Mouse (Mus musculus): ENCODE results near the gene Cabp4.
A peak's percentile ranks its signal among the peaks of the same experiment; 100 is the strongest.

DNA sequence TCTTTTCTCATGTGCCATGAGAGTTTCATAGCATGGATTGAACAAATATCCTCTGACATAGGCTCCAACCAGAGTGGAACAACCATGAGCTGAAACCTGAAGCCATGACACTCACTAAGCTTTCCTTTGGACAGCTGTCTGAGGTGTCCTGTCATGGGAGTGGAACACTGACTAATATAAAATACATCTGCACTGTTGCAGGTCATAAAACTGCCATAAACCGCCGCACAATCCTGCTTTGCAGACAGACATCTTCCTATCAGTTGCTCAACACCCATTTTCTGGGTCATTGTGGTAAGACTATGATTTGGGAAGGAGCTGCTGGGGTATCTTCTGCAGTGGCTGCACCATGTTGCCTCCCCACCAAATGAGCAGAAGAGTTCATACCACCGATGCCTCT, 51.1 kb downstream of the Cabp4 start:
- TF ChIP-seq CTCF (IDR thresholded peaks at IDR 0.05; ENCODE audit: low read depth) (no peak), EP300 (IDR thresholded peaks at IDR 0.05; ENCODE audit: low read depth) (peak; percentile 76)
